Mouse (Mus musculus) cerebellum, adult (tissue): ENCODE measurements around the gene Relb.
"Not testable (repeated sequence)": the region's sequence is repeated elsewhere in the genome, so short reads cannot be mapped to it uniquely, and the experiment has no call there.

Experiments
- ATAC-seq: cut with Nextera tagmentation; 2 replicates; pipeline ENCODE4 v1.9.2; 2017; ENCODE audit warnings: mild to moderate bottlenecking, moderate library complexity, mixed read lengths; ENCODE audit not compliant: insufficient number of reproducible peaks, low FRiP score, low TSS enrichment

The Relb gene

GRCm38 (mm10) chr7:19633197-19633596 is 4.0 kb upstream of the Relb start:
- ATAC-seq, result no peak

- ATAC-seq, result no peak
Observed at GRCm38 (mm10) chr7:19632720-19633119, 3.5 kb upstream of the Relb start.

GRCm38 (mm10) chr7:19632275-19632674 is 3.0 kb upstream of the Relb start:
- no peak for ATAC-seq

GRCm38 (mm10) chr7:19628536-19629360 is 490 bp downstream of the Relb start:
- ATAC-seq, result peak; percentile 63; the same call in 1 of the 2 replicates

- ATAC-seq, result no peak
Observed at GRCm38 (mm10) chr7:19628192-19628535, 1.1 kb downstream of the Relb start.

GRCm38 (mm10) chr7:19627721-19628120 is 1.5 kb downstream of the Relb start:
- ATAC-seq, result no peak

GRCm38 (mm10) chr7:19623433-19623832 is 5.8 kb downstream of the Relb start:
- ATAC-seq, result no peak

GRCm38 (mm10) chr7:19622241-19622640 is 7.0 kb downstream of the Relb start:
- no peak for ATAC-seq

GRCm38 (mm10) chr7:19620811-19621210 is 8.4 kb downstream of the Relb start:
- no peak for ATAC-seq

GRCm38 (mm10) chr7:19619004-19619801 is 10.0 kb downstream of the Relb start:
- peak; percentile 75; the same call in 1 of the 2 replicates for ATAC-seq

- no peak for ATAC-seq
Observed at GRCm38 (mm10) chr7:19615036-19615577, 14.1 kb downstream of the Relb start.

GRCm38 (mm10) chr7:19610969-19611368 is 18.3 kb downstream of the Relb start:
- no peak for ATAC-seq

GRCm38 (mm10) chr7:19609641-19610332 is 19.5 kb downstream of the Relb start:
- no peak for ATAC-seq

GRCm38 (mm10) chr7:19607291-19607690 is 21.9 kb downstream of the Relb start:
- ATAC-seq, result no peak

- ATAC-seq, result not testable (repeated sequence)
Observed at GRCm38 (mm10) chr7:19604606-19605214, 24.5 kb downstream of the Relb start.

- ATAC-seq, result peak; percentile 95
Observed at GRCm38 (mm10) chr7:19603849-19604605, 25.2 kb downstream of the Relb start, which contains the start of gene Clasrp. Gene Clasrp, minus strand, starts transcription at chr7:19604486.

- no peak for ATAC-seq
Observed at GRCm38 (mm10) chr7:19603055-19603454, 26.2 kb downstream of the Relb start.

- 0 out of 2 replicates have a peak, but pooled peaks have one; percentile 26 for ATAC-seq
Observed at GRCm38 (mm10) chr7:19600562-19600961, 28.7 kb downstream of the Relb start.

GRCm38 (mm10) chr7:19593061-19593730 is 36.0 kb downstream of the Relb start:
- ATAC-seq, result no peak
